Comparison of ENCODE assay signal across 7 mouse cellular contexts in the genomic region with DNA sequence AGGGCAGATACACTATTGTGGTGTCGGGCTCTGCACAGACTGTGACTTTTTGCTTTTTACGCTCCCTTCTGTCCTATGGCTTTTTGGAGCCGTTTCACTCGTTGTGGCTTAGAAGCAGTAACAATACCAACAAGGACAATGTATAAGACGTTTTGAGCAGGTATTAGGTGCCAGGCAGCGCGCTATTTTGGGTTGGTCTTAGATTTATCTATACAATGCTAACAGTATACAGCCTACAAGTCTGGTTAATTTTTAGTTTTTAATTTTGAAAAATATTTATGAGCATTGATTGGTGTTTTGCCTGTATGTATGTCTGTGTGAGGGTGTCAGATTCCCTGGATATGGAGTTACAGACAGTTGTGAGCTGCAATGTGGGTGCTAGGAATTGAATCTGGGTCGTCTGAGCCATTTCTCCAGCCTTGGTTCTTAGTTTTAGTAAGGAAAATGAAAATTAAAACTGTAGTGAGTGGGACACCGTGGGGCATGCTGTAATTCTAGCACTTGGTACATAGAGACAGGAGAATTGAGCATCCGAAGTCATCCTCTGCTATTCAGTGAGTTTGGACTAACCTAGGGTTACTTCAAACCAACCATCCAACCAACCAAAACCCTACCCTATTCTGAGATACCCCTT. TPM values are rescaled to one million over a fixed set of nuclear protein-coding genes. Genes with fewer than 3 reads are reported as not detected.
DNase-seq lines count a peak whose midpoint lies in the region; ATAC-seq and TF ChIP-seq lines count a peak whose summit lies in the region.

No protein-coding gene starts in this region.

- H3K4me2 ChIP-seq in lung, postnatal 0 days (replicated peaks; ENCODE audit: low read depth, low read length) = peak overlapping the region; percentile 82
- peak overlapping the region; percentile 93 for H3K4me2 ChIP-seq in limb, embryonic 13.5 days (replicated peaks)
- peak overlapping the region; percentile 80 for H3K4me2 ChIP-seq in stomach, embryonic 15.5 days

- no peaks in the 10 kb centered on the region for H3K36me3 ChIP-seq in lung, postnatal 0 days (ENCODE audit: insufficient read depth, low read length)
- peaks cover 20% of the 10 kb centered on the region for H3K36me3 ChIP-seq in forebrain, embryonic 10.5 days (replicated peaks)
- peaks cover 18% of the 10 kb centered on the region for H3K36me3 ChIP-seq in limb, embryonic 13.5 days
- H3K36me3 ChIP-seq in stomach, embryonic 15.5 days = peaks cover 3% of the 10 kb centered on the region; the same call in 1 of the 2 replicates

- peak overlapping the region; percentile 84 for H3K4me3 ChIP-seq in lung, postnatal 0 days (ENCODE audit: low read depth, low read length)
- H3K4me3 ChIP-seq in forebrain, embryonic 10.5 days = peak overlapping the region; percentile 92
- peak overlapping the region; percentile 94 for H3K4me3 ChIP-seq in limb, embryonic 13.5 days
- peak overlapping the region; percentile 94 for H3K4me3 ChIP-seq in stomach, embryonic 15.5 days (replicated peaks)

- no peak for TF ChIP-seq CTCF in lung, postnatal 0 days (IDR thresholded peaks at IDR 0.05)

- no peak for DNase-seq in lung, postnatal 0 days (ENCODE audit: low spot score)
- DNase-seq in lung, adult 18-20 months = no peak
- no peak for DNase-seq in forebrain, embryonic 10.5 days (ENCODE audit: extremely low spot score, low spot score)
- DNase-seq in c-Kit-positive CD71-positive TER-119-positive erythroid progenitor cells, embryonic 14.5 days (ENCODE audit: low spot score) = no peak
- DNase-seq in cerebellum, adult 9-11 months = no peak

- no peak overlapping the region for H3K9ac ChIP-seq in lung, postnatal 0 days (replicated peaks; ENCODE audit: low read depth)
- H3K9ac ChIP-seq in limb, embryonic 13.5 days = 0 out of 2 replicates have a peak overlapping the region, but pooled peaks have one; percentile 21
- no peak overlapping the region; the same call in 1 of the 2 replicates for H3K9ac ChIP-seq in stomach, embryonic 15.5 days

- H3K4me1 ChIP-seq in lung, postnatal 0 days (ENCODE audit: insufficient read depth, low read depth, low read length) = peaks cover 7% of the 10 kb centered on the region; the same call in 1 of the 2 replicates
- peaks cover 19% of the 10 kb centered on the region for H3K4me1 ChIP-seq in forebrain, embryonic 10.5 days
- peaks cover 14% of the 10 kb centered on the region for H3K4me1 ChIP-seq in limb, embryonic 13.5 days
- H3K4me1 ChIP-seq in stomach, embryonic 15.5 days = peaks cover 11% of the 10 kb centered on the region

- WGBS in lung, postnatal 0 days = 12% methylated on average over 10 of the region's 10 CpGs
- WGBS in forebrain, embryonic 10.5 days = 15% methylated on average over 10 of the region's 10 CpGs
- WGBS in limb, embryonic 13.5 days = 14% methylated on average over 10 of the region's 10 CpGs
- WGBS in stomach, embryonic 15.5 days = 12% methylated on average over 10 of the region's 10 CpGs

- H3K9me3 ChIP-seq in lung, postnatal 0 days (ENCODE audit: low read length) = no peaks in the 10 kb centered on the region
- H3K9me3 ChIP-seq in forebrain, embryonic 10.5 days = no peaks in the 10 kb centered on the region; the same call in 1 of the 2 replicates
- no peaks in the 10 kb centered on the region for H3K9me3 ChIP-seq in limb, embryonic 13.5 days
- H3K9me3 ChIP-seq in stomach, embryonic 15.5 days = no peaks in the 10 kb centered on the region

- peak overlapping the region; percentile 60 for H3K27ac ChIP-seq in lung, postnatal 0 days (ENCODE audit: low read length)
- H3K27ac ChIP-seq in forebrain, embryonic 10.5 days = peak overlapping the region; percentile 78
- no peak overlapping the region for H3K27ac ChIP-seq in limb, embryonic 13.5 days
- H3K27ac ChIP-seq in stomach, embryonic 15.5 days = peak overlapping the region; percentile 49; the same call in 1 of the 2 replicates

- TF ChIP-seq EP300 in lung, postnatal 0 days (IDR thresholded peaks at IDR 0.05) = no peak

- ATAC-seq in lung, postnatal 0 days = no peak
- ATAC-seq in limb, embryonic 13.5 days (ENCODE audit: low FRiP score, low read depth) = peak; percentile 1; the same call in 1 of the 2 replicates
- ATAC-seq in stomach, embryonic 15.5 days (ENCODE audit: insufficient read depth, low FRiP score, low read depth) = no peak

- H3K27me3 ChIP-seq in lung, postnatal 0 days (replicated peaks; ENCODE audit: insufficient read depth, low read length) = no peaks in the 10 kb centered on the region
- H3K27me3 ChIP-seq in forebrain, embryonic 10.5 days (ENCODE audit: poor library complexity, severe bottlenecking) = no peaks in the 10 kb centered on the region
- H3K27me3 ChIP-seq in limb, embryonic 13.5 days = peaks cover 8% of the 10 kb centered on the region
- no peaks in the 10 kb centered on the region; the same call in 1 of the 2 replicates for H3K27me3 ChIP-seq in stomach, embryonic 15.5 days (replicated peaks)

RNA-seq across cellular contexts. Expression of a gene that starts 0.6 kb away (rescaled TPM):
- 12.9 and 13.2 TPM in 2 replicates for polyA plus RNA-seq in lung, postnatal 0 days (2015; fragmentation: Nextera tagmentation; extraction: Ambion mirVana)
- polyA plus RNA-seq in forebrain, embryonic 10.5 days (2016; fragmentation: Nextera tagmentation; extraction: Ambion mirVana) = 23.8 and 24.8 TPM in 2 replicates
- polyA plus RNA-seq in limb, embryonic 13.5 days (2015; fragmentation: Nextera tagmentation; extraction: Ambion mirVana) = 27.0 and 27.3 TPM in 2 replicates
- 25.7 and 28.4 TPM in 2 replicates for polyA plus RNA-seq in stomach, embryonic 15.5 days (2015; fragmentation: Nextera tagmentation; extraction: Ambion mirVana)

RNA-seq across cellular contexts. Expression of a gene that starts 14.3 kb away (rescaled TPM):
- 0.63 and 1.1 TPM in 2 replicates for polyA plus RNA-seq in lung, postnatal 0 days (2015; fragmentation: Nextera tagmentation; extraction: Ambion mirVana)
- polyA plus RNA-seq in forebrain, embryonic 10.5 days (2016; fragmentation: Nextera tagmentation; extraction: Ambion mirVana) = not detected in 2 replicates
- 0.50 and 0.61 TPM in 2 replicates for polyA plus RNA-seq in limb, embryonic 13.5 days (2015; fragmentation: Nextera tagmentation; extraction: Ambion mirVana)
- polyA plus RNA-seq in stomach, embryonic 15.5 days (2015; fragmentation: Nextera tagmentation; extraction: Ambion mirVana) = 0.43 and 1.0 TPM in 2 replicates

RNA-seq across cellular contexts. Expression of a gene that starts 15.6 kb away (rescaled TPM):
- 0.38 and 0.39 TPM in 2 replicates for polyA plus RNA-seq in lung, postnatal 0 days (2015; fragmentation: Nextera tagmentation; extraction: Ambion mirVana)
- polyA plus RNA-seq in forebrain, embryonic 10.5 days (2016; fragmentation: Nextera tagmentation; extraction: Ambion mirVana) = not detected in 2 replicates
- 0.15 TPM in 1 of 2 replicates, not detected in the other for polyA plus RNA-seq in limb, embryonic 13.5 days (2015; fragmentation: Nextera tagmentation; extraction: Ambion mirVana)
- polyA plus RNA-seq in stomach, embryonic 15.5 days (2015; fragmentation: Nextera tagmentation; extraction: Ambion mirVana) = 0.10 TPM in 1 of 2 replicates, not detected in the other

RNA-seq across cellular contexts. Expression of a gene that starts 43.5 kb away (rescaled TPM):
- 0.18 and 0.27 TPM in 2 replicates for polyA plus RNA-seq in lung, postnatal 0 days (2015; fragmentation: Nextera tagmentation; extraction: Ambion mirVana)
- polyA plus RNA-seq in forebrain, embryonic 10.5 days (2016; fragmentation: Nextera tagmentation; extraction: Ambion mirVana) = not detected in 2 replicates
- not detected in 2 replicates for polyA plus RNA-seq in limb, embryonic 13.5 days (2015; fragmentation: Nextera tagmentation; extraction: Ambion mirVana)
- polyA plus RNA-seq in stomach, embryonic 15.5 days (2015; fragmentation: Nextera tagmentation; extraction: Ambion mirVana) = 2.1 and 2.5 TPM in 2 replicates

RNA-seq across cellular contexts. Expression of a gene that starts 45.4 kb away (rescaled TPM):
- polyA plus RNA-seq in lung, postnatal 0 days (2015; fragmentation: Nextera tagmentation; extraction: Ambion mirVana) = 663 and 736 TPM in 2 replicates
- polyA plus RNA-seq in forebrain, embryonic 10.5 days (2016; fragmentation: Nextera tagmentation; extraction: Ambion mirVana) = 509 and 532 TPM in 2 replicates
- polyA plus RNA-seq in limb, embryonic 13.5 days (2015; fragmentation: Nextera tagmentation; extraction: Ambion mirVana) = 613 and 626 TPM in 2 replicates
- 757 and 776 TPM in 2 replicates for polyA plus RNA-seq in stomach, embryonic 15.5 days (2015; fragmentation: Nextera tagmentation; extraction: Ambion mirVana)
